Comparison of ENCODE assay signal across 21 mouse cellular contexts in the genomic region with DNA sequence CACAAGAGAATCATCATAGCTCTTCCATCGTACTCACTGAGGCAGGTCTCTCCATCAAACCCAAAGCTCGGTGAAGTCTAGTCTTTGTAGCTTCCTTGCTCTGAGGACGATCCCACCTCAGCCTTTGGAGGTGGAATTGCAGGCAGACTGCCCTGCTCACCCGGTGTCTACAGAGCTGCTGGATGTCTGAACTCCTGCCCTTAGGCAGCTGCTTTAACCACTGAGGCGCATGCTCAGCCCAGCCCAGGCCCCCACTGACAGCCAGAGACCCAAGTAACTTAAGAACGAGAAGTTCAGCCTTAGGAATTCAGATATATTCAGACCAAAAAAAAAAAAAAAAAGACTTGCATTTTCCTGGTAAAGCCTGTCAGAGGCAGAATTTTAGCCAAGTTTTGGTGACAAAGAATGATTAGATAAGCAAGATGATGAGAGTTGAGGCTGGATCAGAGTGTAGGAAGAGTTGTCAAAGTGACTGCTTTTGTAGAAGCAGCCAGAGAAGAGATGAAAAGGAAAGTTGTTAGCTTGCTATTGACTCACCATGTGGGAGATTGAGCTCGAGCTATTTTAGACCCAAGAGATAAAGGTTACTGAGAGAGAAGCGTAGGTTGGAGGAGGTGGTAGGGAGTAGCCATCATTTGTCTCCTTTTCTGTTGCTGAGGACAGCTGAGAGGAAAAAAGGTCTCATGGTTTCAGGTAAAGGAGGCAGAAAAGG. TPM values are rescaled to one million over a fixed set of nuclear protein-coding genes. Genes with fewer than 3 reads are reported as not detected.
A peak's percentile ranks its signal among the peaks of the same experiment; 100 is the strongest.
DNase-seq lines count a peak whose midpoint lies in the region; ATAC-seq and TF ChIP-seq lines count a peak whose summit lies in the region.
"Had no signal": no experiment of that assay in that cellular context is flagged by ENCODE, and none has a peak within 500 bp of the region (broad histone marks: within the 10 kb centered on the region; RNA-seq: fewer than 3 reads in every experiment).

No protein-coding gene starts in this region.

- peaks cover 52% of the 10 kb centered on the region for H3K36me3 ChIP-seq in heart, embryonic 13.5 days
- H3K36me3 ChIP-seq in myocyte (ENCODE audit: control insufficient read depth, insufficient read depth) = peaks cover 26% of the 10 kb centered on the region

- H3K9ac ChIP-seq in heart, embryonic 13.5 days = peak overlapping the region; percentile 54
- H3K9ac ChIP-seq: embryonic facial prominence, embryonic 12.5 days; hindbrain, embryonic 12.5 days; lung, embryonic 15.5 days had no signal

- ATAC-seq in heart, embryonic 13.5 days (ENCODE audit: extremely low read depth, insufficient number of reproducible peaks, low FRiP score, low TSS enrichment) = no peak
- ATAC-seq in cerebellum, adult (ENCODE audit: insufficient number of reproducible peaks, low FRiP score, low TSS enrichment) = no peak

- no peak overlapping the region for H3K4me3 ChIP-seq in layer of hippocampus, adult 2 months
- H3K4me3 ChIP-seq in heart, embryonic 13.5 days = peak overlapping the region; percentile 22
- no peak overlapping the region for H3K4me3 ChIP-seq in myocyte
- H3K4me3 ChIP-seq: embryonic facial prominence, embryonic 12.5 days; hindbrain, embryonic 12.5 days; lung, embryonic 15.5 days had no signal

- H3K9me3 ChIP-seq in heart, embryonic 13.5 days = no peaks in the 10 kb centered on the region
- H3K9me3 ChIP-seq: embryonic facial prominence, embryonic 12.5 days; G1E; hindbrain, embryonic 12.5 days; lung, embryonic 15.5 days had no signal

- no peak for TF ChIP-seq CTCF in layer of hippocampus, adult 2 months (conservative IDR thresholded peaks at IDR 0.05)

- H3K4me2 ChIP-seq in heart, embryonic 13.5 days = peak overlapping the region; percentile 62
- H3K4me2 ChIP-seq in myocyte (ENCODE audit: low read depth) = peak overlapping the region; percentile 7
- H3K4me2 ChIP-seq: embryonic facial prominence, embryonic 12.5 days; hindbrain, embryonic 12.5 days; lung, embryonic 15.5 days had no signal

- H3K27me3 ChIP-seq in heart, embryonic 13.5 days (replicated peaks) = no peaks in the 10 kb centered on the region
- H3K27me3 ChIP-seq in myocyte (ENCODE audit: control insufficient read depth, insufficient read depth, insufficient read length) = no peaks in the 10 kb centered on the region
- H3K27me3 ChIP-seq: embryonic facial prominence, embryonic 12.5 days; hindbrain, embryonic 12.5 days; lung, embryonic 15.5 days had no signal

- 39% methylated on average over 8 of the region's 8 CpGs for WGBS in heart, embryonic 13.5 days

- no peak overlapping the region for H3ac ChIP-seq in myocyte (ENCODE audit: control insufficient read depth, insufficient read length)

- peaks cover 76% of the 10 kb centered on the region for H3K79me2 ChIP-seq in myocyte (ENCODE audit: control insufficient read depth, insufficient read depth)

- intact Hi-C loops in heart, postnatal 25 days (cut with DNase I) = no loop called here

- peak overlapping the region; percentile 90 for H3K27ac ChIP-seq in layer of hippocampus, adult 2 months
- H3K27ac ChIP-seq in heart, embryonic 13.5 days (replicated peaks) = peak overlapping the region; percentile 87
- H3K27ac ChIP-seq: embryonic facial prominence, embryonic 12.5 days; hindbrain, embryonic 12.5 days; lung, embryonic 15.5 days had no signal

- TF ChIP-seq POLR2A in myocyte (IDR thresholded peaks at IDR 0.05; ENCODE audit: insufficient read length, low read depth) = no peak

- peak; percentile 20 to 24 for DNase-seq in heart, adult 18-20 months
- no peak for DNase-seq in heart, postnatal 25 days (ENCODE audit: low spot score)
- DNase-seq in layer of hippocampus, adult 2 months (ENCODE audit: low spot score in 2 of 2) = no peak
- DNase-seq in layer of hippocampus, postnatal 25 days (ENCODE audit: extremely low spot score in 1 of 2, low spot score in 1 of 2) = no peak
- DNase-seq in cerebellum, adult 9-10 months = no peak
- DNase-seq: adrenal gland, postnatal 25 days; B cell, adult 2 months; cerebellum, postnatal 25 days; kidney, adult 9 months; thymus, adult 2 months had no signal

- H3K4me1 ChIP-seq in heart, embryonic 13.5 days = peaks cover 28% of the 10 kb centered on the region
- H3K4me1 ChIP-seq: embryonic facial prominence, embryonic 12.5 days; hindbrain, embryonic 12.5 days; lung, embryonic 15.5 days had no signal

TF ChIP-seq in myocyte, 11 proteins besides CTCF, POLR2A, EP300 and RAD21:
- TF ChIP-seq CEBPB (IDR thresholded peaks at IDR 0.05; ENCODE audit: insufficient read depth, poor library complexity, severe bottlenecking) (no peak), E2F4 (IDR thresholded peaks at IDR 0.05; ENCODE audit: insufficient read depth) (no peak), MYOG (IDR thresholded peaks at IDR 0.05; ENCODE audit: control insufficient read depth in 1 of 3, insufficient read depth in 1 of 3, insufficient read length in 2 of 3, low read depth in 2 of 3) (peak in 1 of 3 experiments; percentile 73), USF1 (IDR thresholded peaks at IDR 0.05; ENCODE audit: low read depth) (no peak), MYOD1 (IDR thresholded peaks at IDR 0.05; ENCODE audit: control insufficient read depth in 1 of 3, insufficient read length in 2 of 3, low read depth in 2 of 3) (peak in 1 of 3 experiments; percentile 56)

RNA-seq across cellular contexts. Expression of a gene that starts 7.8 kb away (rescaled TPM):
- total RNA-seq in heart, adult 18-20 months (2021) = 10 to 100 TPM; 77.1 to 77.6 TPM
- 10 to 100 TPM; 70.0 to 70.9 TPM for total RNA-seq in heart, postnatal 25 days (2021)
- 100 to 1,000 TPM; 211 to 234 TPM for total RNA-seq in layer of hippocampus, adult 2 months (2021)
- 100 to 1,000 TPM; 228 to 246 TPM for total RNA-seq in layer of hippocampus, postnatal 25 days (2021)
- 162 and 177 TPM in 2 replicates for polyA plus RNA-seq in heart, embryonic 13.5 days (2015; fragmentation: Nextera tagmentation; extraction: Ambion mirVana)
- polyA plus RNA-seq in myocyte (2012; fragmentation: generic; extraction: Trizol) = 199 TPM

RNA-seq across cellular contexts. Expression of a gene that starts 11.3 kb away (rescaled TPM):
- 10 to 100 TPM in 1 of 2 experiments, 1 to 10 TPM in 1; 9.3 to 11.1 TPM for total RNA-seq in heart, adult 18-20 months (2021)
- total RNA-seq in heart, postnatal 25 days (2021) = 10 to 100 TPM; 10.7 to 11.7 TPM
- total RNA-seq in layer of hippocampus, adult 2 months (2021) = 10 to 100 TPM; 44.3 to 44.9 TPM
- 10 to 100 TPM; 47.3 to 52.3 TPM for total RNA-seq in layer of hippocampus, postnatal 25 days (2021)
- 24.2 and 28.9 TPM in 2 replicates for polyA plus RNA-seq in heart, embryonic 13.5 days (2015; fragmentation: Nextera tagmentation; extraction: Ambion mirVana)
- polyA plus RNA-seq in myocyte (2012; fragmentation: generic; extraction: Trizol) = 20.6 TPM

RNA-seq across cellular contexts. Expression of a gene that starts 11.9 kb away (rescaled TPM):
- not detected for total RNA-seq in heart, adult 18-20 months (2021)
- not detected for total RNA-seq in heart, postnatal 25 days (2021)
- under 1 TPM; 0.33 to 0.86 TPM for total RNA-seq in layer of hippocampus, adult 2 months (2021)
- total RNA-seq in layer of hippocampus, postnatal 25 days (2021) = under 1 TPM; 0.20 to 0.80 TPM
- polyA plus RNA-seq in heart, embryonic 13.5 days (2015; fragmentation: Nextera tagmentation; extraction: Ambion mirVana) = 0.13 TPM in 1 of 2 replicates, not detected in the other
- polyA plus RNA-seq in myocyte (2012; fragmentation: generic; extraction: Trizol) = 0.04 TPM
- total RNA-seq: gastrocnemius, adult 18-20 months; left cerebral cortex, adult 18-20 months; liver, adult 2 months had no signal
- polyA plus RNA-seq: forebrain, embryonic 11.5 days; G1E; liver, adult 2 months; lung, embryonic 15.5 days; thymus, adult 2 months had no signal

RNA-seq across cellular contexts. Expression of a gene that starts 25.9 kb away (rescaled TPM):
- total RNA-seq in heart, adult 18-20 months (2021) = 10 to 100 TPM; 14.2 to 17.8 TPM
- 10 to 100 TPM in 1 of 2 experiments, 1 to 10 TPM in 1; 9.7 to 10.6 TPM for total RNA-seq in heart, postnatal 25 days (2021)
- 10 to 100 TPM; 16.6 to 18.8 TPM for total RNA-seq in layer of hippocampus, adult 2 months (2021)
- 10 to 100 TPM; 16.9 to 21.9 TPM for total RNA-seq in layer of hippocampus, postnatal 25 days (2021)
- 5.2 and 6.2 TPM in 2 replicates for polyA plus RNA-seq in heart, embryonic 13.5 days (2015; fragmentation: Nextera tagmentation; extraction: Ambion mirVana)
- polyA plus RNA-seq in myocyte (2012; fragmentation: generic; extraction: Trizol) = 17.0 TPM

Comparison
In these comparisons a context has a peak if more than half of its experiments do, and no peak if none do; other contexts are left out.
1. DNase-seq: peak in heart, adult 18-20 months (2 of 2); none in heart, postnatal 25 days (single experiment), layer of hippocampus, adult 2 months (0 of 2), layer of hippocampus, postnatal 25 days (0 of 2) and cerebellum, adult 9-10 months (single experiment).